Mouse (Mus musculus) embryonic fibroblast, embryonic 13.5 days (primary cell): Measurements from ENCODE around the gene Sva. TPM values are rescaled to one million over a fixed set of nuclear protein-coding genes. Genes with fewer than 3 reads are reported as not detected.

Experiments
- H3K27ac ChIP-seq: 2 replicates; pipeline ENCODE4 v1.5.1; 2012; ENCODE audit warnings: low read length, control low read depth, inconsistent platforms; ENCODE audit not compliant: insufficient read depth
- H3K4me1 ChIP-seq: 2 replicates; pipeline ENCODE4 v1.6.1; 2011; ENCODE audit warnings: low read length; ENCODE audit not compliant: control insufficient read depth, insufficient read depth
- H3K4me3 ChIP-seq: 2 replicates; pipeline ENCODE4 v1.5.1; 2011; ENCODE audit warnings: mild to moderate bottlenecking, control low read depth, low read length; ENCODE audit not compliant: insufficient read depth
- CTCF ChIP-seq: IDR thresholded peaks from 2 replicates; pipeline ENCODE4 v1.5.1; 2011; ENCODE audit warnings: mild to moderate bottlenecking, control low read depth, low read length, moderate library complexity, borderline replicate concordance; ENCODE audit not compliant: insufficient read depth
- POLR2A ChIP-seq: IDR thresholded peaks from 2 replicates; pipeline ENCODE4 v1.6.1; 2011; ENCODE audit warnings: low read depth, mild to moderate bottlenecking, control low read depth, low read length, moderate library complexity
- polyA plus RNA-seq: library from polyadenylated mRNA; stranded (reverse); fragments of >200 nt; gene quantifications from 2 replicates; pipeline ENCODE4 v1.2.4, GENCODE M21; 2011; ENCODE audit warnings: low read depth; ENCODE audit not compliant: missing spikeins, insufficient read length

Sva gene
- polyA plus RNA-seq, result not detected in 2 replicates

GRCm38 (mm10) chr6:42038094-42038493, at the start of gene Sva:
Gene Sva (plus strand): TSS chr6:42038394.
- H3K27ac ChIP-seq, result no peak within 1 kb of the TSS
- no peak within 1 kb of the TSS for H3K4me3 ChIP-seq
- H3K4me1 ChIP-seq, result no peaks in the 10 kb centered on the region
- TF ChIP-seq CTCF (no peak), POLR2A (no peak)

Other genes starting within 250 kb of the Sva start
- gene Pip, start 190.9 kb upstream of the Sva start, polyA plus RNA-seq, result not detected in 2 replicates
- gene Sval2, start 185.4 kb upstream of the Sva start, polyA plus RNA-seq, result not detected in 2 replicates
- gene Sval1, start 86.8 kb upstream of the Sva start, polyA plus RNA-seq, result not detected in 2 replicates
- gene Sval3, start 70.3 kb upstream of the Sva start, polyA plus RNA-seq, result not detected in 2 replicates
- gene Tas2r139, start 102.5 kb downstream of the Sva start, polyA plus RNA-seq, result not detected in 2 replicates
- not detected in 2 replicates for gene Tas2r144, start 176.9 kb downstream of the Sva start, polyA plus RNA-seq
- gene Gstk1, start 207.5 kb downstream of the Sva start, polyA plus RNA-seq, result 6.2 and 8.6 TPM in 2 replicates
- not detected in 2 replicates for gene Tmem139, start 223.6 kb downstream of the Sva start, polyA plus RNA-seq
- 16.5 and 24.9 TPM in 2 replicates for gene Casp2, start 226.6 kb downstream of the Sva start, polyA plus RNA-seq
- 0.38 TPM in 1 of 2 replicates, not detected in the other for gene Clcn1, start 248.3 kb downstream of the Sva start, polyA plus RNA-seq